Mouse (Mus musculus): ENCODE measurements around the gene Stox2.

The Stox2 gene

GRCm38 (mm10) chr8:47354523-47355168 is 91.5 kb downstream of the Stox2 start:
- DNase-seq (ENCODE audit: low spot score), result no peak

- DNase-seq (ENCODE audit: low spot score), result no peak
These were observed 94.1 kb downstream of the Stox2 start for GRCm38 (mm10) chr8:47351914-47352701.

GRCm38 (mm10) chr8:47349082-47349481 is 97.1 kb downstream of the Stox2 start:
- DNase-seq (ENCODE audit: low spot score), result no peak

GRCm38 (mm10) chr8:47347809-47348208 is 98.4 kb downstream of the Stox2 start:
- no peak for DNase-seq (ENCODE audit: low spot score)

- peak; percentile 79 for DNase-seq (ENCODE audit: low spot score)
These were observed 100.4 kb downstream of the Stox2 start for GRCm38 (mm10) chr8:47345772-47346103.

- DNase-seq (ENCODE audit: low spot score), result no peak
These were observed 100.9 kb downstream of the Stox2 start for GRCm38 (mm10) chr8:47345085-47345771.

- DNase-seq (ENCODE audit: low spot score), result no peak
These were observed 104.7 kb downstream of the Stox2 start for GRCm38 (mm10) chr8:47341474-47341873.

- DNase-seq (ENCODE audit: low spot score), result no peak
These were observed 107.4 kb downstream of the Stox2 start for GRCm38 (mm10) chr8:47338691-47339323.

- DNase-seq (ENCODE audit: low spot score), result no peak
These were observed 109.7 kb downstream of the Stox2 start for GRCm38 (mm10) chr8:47336433-47336832.

GRCm38 (mm10) chr8:47335940-47336339 is 110.2 kb downstream of the Stox2 start:
- no peak for DNase-seq (ENCODE audit: low spot score)

- peak; percentile 83 for DNase-seq (ENCODE audit: low spot score)
These were observed 111.9 kb downstream of the Stox2 start for GRCm38 (mm10) chr8:47334223-47334757.

- DNase-seq (ENCODE audit: low spot score), result no peak
These were observed 113.2 kb downstream of the Stox2 start for GRCm38 (mm10) chr8:47332941-47333340.

GRCm38 (mm10) chr8:47330982-47331381 is 115.2 kb downstream of the Stox2 start:
- no peak for DNase-seq (ENCODE audit: low spot score)

- no peak for DNase-seq (ENCODE audit: low spot score)
These were observed 119.8 kb downstream of the Stox2 start for GRCm38 (mm10) chr8:47326348-47326747.

GRCm38 (mm10) chr8:47324117-47324820 is 121.9 kb downstream of the Stox2 start:
- DNase-seq (ENCODE audit: low spot score), result no peak

GRCm38 (mm10) chr8:47321282-47321681 is 124.9 kb downstream of the Stox2 start:
- no peak for DNase-seq (ENCODE audit: low spot score)

GRCm38 (mm10) chr8:47320707-47321106 is 125.5 kb downstream of the Stox2 start:
- no peak for DNase-seq (ENCODE audit: low spot score)

GRCm38 (mm10) chr8:47318468-47318867 is 127.7 kb downstream of the Stox2 start:
- no peak for DNase-seq (ENCODE audit: low spot score)

GRCm38 (mm10) chr8:47308176-47308575 is 138.0 kb downstream of the Stox2 start:
- no peak for DNase-seq (ENCODE audit: low spot score)

- no peak for DNase-seq (ENCODE audit: low spot score)
These were observed 139.8 kb downstream of the Stox2 start for GRCm38 (mm10) chr8:47306372-47306771.

GRCm38 (mm10) chr8:47305880-47306279 is 140.3 kb downstream of the Stox2 start:
- DNase-seq (ENCODE audit: low spot score), result no peak

- DNase-seq (ENCODE audit: low spot score), result no peak
These were observed 147.7 kb downstream of the Stox2 start for GRCm38 (mm10) chr8:47298460-47298859.

All from left cerebral cortex, adult 11 months (tissue).